Mouse (Mus musculus) kidney, adult 2 months (tissue): ENCODE results near the gene Krcc1. TPM values are rescaled to one million over a fixed set of nuclear protein-coding genes. Genes with fewer than 3 reads are reported as not detected.

ENCODE experiments used
- DNase-seq: peaks from one replicate; pipeline ENCODE4 v3.0.0; 2021
- H3K27ac ChIP-seq: fragments of 200-500 bp; 2 replicates; pipeline ENCODE4 v1.5.1; 2012; ENCODE audit warnings: low read depth, low read length, control low read depth, inconsistent platforms; ENCODE audit not compliant: insufficient read depth
- H3K27me3 ChIP-seq: fragments of 200-500 bp; replicated peaks from 2 replicates; pipeline ENCODE4 v1.6.1; 2012; ENCODE audit warnings: mild to moderate bottlenecking, moderate library complexity, low read length, inconsistent platforms; ENCODE audit not compliant: control insufficient read depth, insufficient read depth
- H3K36me3 ChIP-seq: fragments of 200-500 bp; 2 replicates; pipeline ENCODE4 v1.6.1; 2012; ENCODE audit warnings: mild to moderate bottlenecking, moderate library complexity, low read length, inconsistent platforms; ENCODE audit not compliant: control insufficient read depth, insufficient read depth
- H3K4me1 ChIP-seq: fragments of 200-500 bp; 2 replicates; pipeline ENCODE4 v1.6.1; 2011; ENCODE audit warnings: low read length; ENCODE audit not compliant: control insufficient read depth, insufficient read depth
- H3K4me3 ChIP-seq: fragments of 200-500 bp; 2 replicates; pipeline ENCODE4 v1.5.1; 2011; ENCODE audit warnings: mild to moderate bottlenecking, low read depth, low read length, control low read depth; ENCODE audit not compliant: insufficient read depth
- CTCF ChIP-seq: fragments of 200-500 bp; conservative IDR thresholded peaks from 2 replicates; pipeline ENCODE4 v1.5.1; 2011; ENCODE audit warnings: low read depth, mild to moderate bottlenecking, control low read depth, low read length, moderate library complexity, mixed read lengths; ENCODE audit not compliant: insufficient read depth, insufficient read length
- POLR2A ChIP-seq: fragments of 200-500 bp; IDR thresholded peaks from one replicate; pipeline ENCODE4 v1.6.1; 2011; ENCODE audit warnings: low read depth, low read length, control low read depth
- WGBS: fragments of 180-500 bp; shearing (Covaris S2); methylation state at CpG from one replicate; pipeline ENCODE4 v1.1.7; 2018; 5-methylcytosine and 5-hydroxymethylcytosine counted together
- polyA plus RNA-seq: library from polyadenylated mRNA; depleted of rRNA; stranded (reverse); fragments of >200 nt; gene quantifications from 2 replicates; pipeline ENCODE4 v1.2.3, GENCODE M21; 2012

The Krcc1 gene
- polyA plus RNA-seq, 1 experiment, result 15.2 TPM

DNA sequence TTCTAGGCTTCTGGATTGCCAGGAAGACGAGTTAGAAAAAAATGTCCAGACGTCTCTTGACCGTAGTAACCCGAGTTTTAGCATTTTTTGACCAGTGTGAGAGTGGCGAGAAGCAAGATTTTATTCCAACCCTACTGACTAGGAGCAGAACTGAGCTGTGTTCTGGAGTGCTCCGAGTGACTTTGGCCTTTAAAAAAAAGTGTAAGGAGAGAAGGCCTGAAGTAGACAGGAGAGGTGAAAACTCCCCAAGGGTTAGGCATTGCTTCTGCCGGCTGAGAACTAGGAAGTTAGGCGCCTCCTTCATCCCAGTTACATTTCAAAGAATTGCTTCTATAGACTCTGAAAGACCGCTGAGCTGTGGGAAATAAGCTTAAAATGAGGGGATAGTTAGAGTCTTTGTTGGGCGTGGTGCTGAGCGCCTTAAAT lies 852 bp downstream of the Krcc1 start:
- Histone ChIP-seq H3K36me3 (no peaks in the 10 kb centered on the region), H3K4me3 (peak overlapping the region; percentile 93), H3K4me1 (peaks cover 16% of the 10 kb centered on the region; the same call in 1 of the 2 replicates), H3K27ac (peak overlapping the region; percentile 95), H3K27me3 (no peaks in the 10 kb centered on the region)
- under 1% methylated on average over 11 of the region's 11 CpGs for WGBS
- TF ChIP-seq POLR2A (no peak), CTCF (no peak)
- DNase-seq, result peak; percentile 50

DNA sequence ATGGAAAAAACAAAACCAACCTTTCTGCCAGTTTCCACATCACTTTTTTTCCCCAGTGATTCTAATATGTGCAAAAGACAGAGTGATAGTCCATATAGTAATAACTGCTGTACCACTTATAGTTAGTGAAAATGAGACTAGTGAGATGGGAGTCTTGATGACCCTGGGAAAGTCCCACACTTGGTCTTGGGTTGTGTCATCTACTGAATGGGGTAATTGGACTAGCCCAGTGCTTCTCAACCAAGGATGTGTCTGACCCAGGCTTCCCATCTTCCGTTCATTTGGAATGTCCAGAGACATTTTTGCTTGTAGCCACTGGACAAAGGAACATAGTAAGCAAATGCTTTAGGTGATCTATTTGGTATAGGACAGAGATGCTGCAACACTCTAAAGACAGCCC lies 2.2 kb downstream of the Krcc1 start:
- H3K4me1 ChIP-seq, result peaks cover 16% of the 10 kb centered on the region; the same call in 1 of the 2 replicates
- no peaks in the 10 kb centered on the region for H3K36me3 ChIP-seq
- H3K27ac ChIP-seq, result no peak overlapping the region
- H3K4me3 ChIP-seq, result no peak overlapping the region
- TF ChIP-seq POLR2A, result no peak
- TF ChIP-seq CTCF, result no peak
- no peak for DNase-seq
- WGBS, result 71% methylated on average over 1 of the region's 1 CpGs
- no peaks in the 10 kb centered on the region for H3K27me3 ChIP-seq

DNA sequence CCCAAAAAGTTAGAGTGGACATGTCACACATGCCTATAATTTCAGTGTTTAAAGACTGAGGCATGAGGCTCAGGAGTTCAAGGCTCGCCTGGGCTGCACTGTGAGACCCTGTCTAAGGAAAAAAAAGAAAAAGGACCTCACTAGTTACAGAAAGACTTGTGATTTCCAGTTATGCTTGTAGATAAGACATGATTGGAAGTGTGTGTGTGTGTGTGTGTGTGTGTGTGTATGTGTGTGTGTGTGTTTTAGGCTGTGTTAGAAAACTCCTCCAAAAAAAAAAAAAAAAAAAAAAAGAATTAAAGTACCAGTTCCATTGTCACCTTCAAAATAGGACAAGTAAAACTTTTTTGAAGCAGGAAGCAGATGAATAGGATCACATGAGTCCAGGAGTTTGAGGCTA lies 3.1 kb downstream of the Krcc1 start:
- Histone ChIP-seq H3K4me3 (no peak overlapping the region), H3K4me1 (peaks cover 15% of the 10 kb centered on the region; the same call in 1 of the 2 replicates), H3K27me3 (no peaks in the 10 kb centered on the region), H3K36me3 (no peaks in the 10 kb centered on the region), H3K27ac (no peak overlapping the region)
- no peak for DNase-seq
- TF ChIP-seq CTCF (no peak), POLR2A (no peak)
- 93% methylated on average over 1 of the region's 1 CpGs for WGBS

DNA sequence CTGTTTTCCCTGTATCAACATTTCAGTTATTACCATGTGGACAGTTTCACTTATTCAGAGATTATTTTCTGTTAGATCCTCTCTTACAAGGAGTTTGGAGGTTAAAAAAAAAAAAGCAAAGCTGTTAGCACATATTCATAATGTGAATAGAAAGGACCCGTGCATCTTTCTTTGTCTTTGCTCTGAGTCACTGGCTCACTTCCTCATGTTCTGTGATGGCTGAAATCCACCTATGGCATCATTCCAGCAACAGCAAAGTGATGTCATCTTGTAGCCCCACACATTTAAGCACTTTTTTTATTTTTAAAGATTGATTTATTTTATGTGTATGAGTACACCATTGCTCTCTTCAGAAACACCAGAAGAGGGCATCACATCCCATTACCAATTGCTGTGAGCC lies 7.9 kb downstream of the Krcc1 start:
- 36% methylated on average over 1 of the region's 1 CpGs for WGBS
- H3K27me3 ChIP-seq, result no peaks in the 10 kb centered on the region

DNA sequence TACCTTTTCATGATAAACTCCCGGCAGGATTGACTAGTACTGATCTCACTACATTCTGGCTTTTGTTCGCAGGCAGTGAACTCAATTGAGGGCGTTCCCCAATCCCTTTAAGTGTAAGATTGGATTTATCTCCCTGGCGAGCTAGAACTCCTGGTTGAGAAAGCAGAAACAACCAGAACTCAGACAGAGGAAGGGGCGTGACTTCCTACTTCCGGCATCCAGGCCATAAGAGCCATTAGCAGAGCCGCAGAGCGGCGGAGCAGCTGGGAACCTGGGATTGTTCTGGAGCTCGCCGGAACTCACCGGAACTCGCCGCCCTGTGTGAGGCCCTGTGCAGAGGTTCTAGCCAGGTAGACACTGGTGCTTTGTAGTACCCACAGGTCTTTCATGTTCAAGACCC lies 22.0 kb downstream of the Krcc1 start:
- no peak for TF ChIP-seq POLR2A
- TF ChIP-seq CTCF, result no peak
- H3K27ac ChIP-seq, result no peak overlapping the region
- no peaks in the 10 kb centered on the region for H3K36me3 ChIP-seq
- H3K4me3 ChIP-seq, result no peak overlapping the region
- no peak for DNase-seq
- no peaks in the 10 kb centered on the region for H3K4me1 ChIP-seq
- WGBS, result 87% methylated on average over 14 of the region's 14 CpGs
- no peaks in the 10 kb centered on the region for H3K27me3 ChIP-seq

More for the DNA sequence above, 7.9 kb downstream of the Krcc1 start:
- TF ChIP-seq CTCF, result no peak
- no peak for TF ChIP-seq POLR2A
- H3K27ac ChIP-seq, result no peak overlapping the region
- H3K4me3 ChIP-seq, result no peak overlapping the region
- peaks cover 5% of the 10 kb centered on the region for H3K36me3 ChIP-seq
- no peak for DNase-seq
- H3K4me1 ChIP-seq, result peaks cover 1% of the 10 kb centered on the region; the same call in 1 of the 2 replicates

DNA sequence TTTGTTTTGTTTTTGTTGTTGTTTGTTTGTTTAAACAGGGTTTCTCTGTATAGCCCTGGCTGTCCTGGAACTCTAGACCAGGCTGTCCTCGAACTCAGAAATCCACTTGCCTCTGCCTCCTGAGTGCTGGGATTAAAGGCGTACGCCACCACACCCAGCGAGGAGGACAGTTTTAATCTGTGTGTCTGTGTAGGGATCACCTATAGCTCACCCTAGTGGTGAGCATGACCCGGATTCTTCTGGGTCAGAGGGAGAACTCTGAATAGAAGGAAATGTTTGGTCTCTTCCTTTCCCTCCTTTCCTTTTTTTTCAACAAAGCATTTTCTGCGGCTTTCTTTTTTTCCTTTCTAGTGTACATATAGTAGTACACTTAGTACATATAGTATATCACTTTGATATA lies 23.8 kb downstream of the Krcc1 start:
- Histone ChIP-seq H3K4me1 (no peaks in the 10 kb centered on the region), H3K4me3 (no peak overlapping the region), H3K36me3 (no peaks in the 10 kb centered on the region), H3K27ac (no peak overlapping the region), H3K27me3 (no peaks in the 10 kb centered on the region)
- 79% methylated on average over 6 of the region's 6 CpGs for WGBS
- no peak for TF ChIP-seq CTCF
- TF ChIP-seq POLR2A, result no peak
- no peak for DNase-seq

DNA sequence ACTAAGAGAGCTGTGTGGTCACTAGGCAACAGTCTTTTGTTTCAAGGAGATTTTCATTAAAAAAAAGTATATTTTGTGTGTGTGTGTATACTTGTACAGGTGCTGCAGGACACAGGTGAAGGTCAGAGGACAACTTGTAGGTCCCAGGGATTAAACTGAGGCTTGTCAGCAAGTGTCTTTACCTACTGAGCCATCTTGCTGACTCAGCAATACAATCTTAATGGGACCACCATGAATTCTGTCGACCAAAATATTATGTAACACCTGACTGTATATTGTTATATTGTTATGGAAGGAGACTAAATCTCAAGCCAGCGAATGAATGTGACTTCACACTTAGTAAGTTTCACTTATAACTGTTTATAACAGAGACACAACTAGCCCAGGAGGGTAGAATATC lies 26.6 kb downstream of the Krcc1 start:
- no peak overlapping the region for H3K4me3 ChIP-seq
- H3K27me3 ChIP-seq, result no peaks in the 10 kb centered on the region
- H3K27ac ChIP-seq, result no peak overlapping the region
- 72% methylated on average over 2 of the region's 2 CpGs for WGBS
- no peaks in the 10 kb centered on the region for H3K36me3 ChIP-seq
- TF ChIP-seq POLR2A, result no peak
- TF ChIP-seq CTCF, result no peak
- DNase-seq, result no peak
- H3K4me1 ChIP-seq, result no peaks in the 10 kb centered on the region
